ENCODE assay signal across 8 mouse cellular contexts in the genomic region with DNA sequence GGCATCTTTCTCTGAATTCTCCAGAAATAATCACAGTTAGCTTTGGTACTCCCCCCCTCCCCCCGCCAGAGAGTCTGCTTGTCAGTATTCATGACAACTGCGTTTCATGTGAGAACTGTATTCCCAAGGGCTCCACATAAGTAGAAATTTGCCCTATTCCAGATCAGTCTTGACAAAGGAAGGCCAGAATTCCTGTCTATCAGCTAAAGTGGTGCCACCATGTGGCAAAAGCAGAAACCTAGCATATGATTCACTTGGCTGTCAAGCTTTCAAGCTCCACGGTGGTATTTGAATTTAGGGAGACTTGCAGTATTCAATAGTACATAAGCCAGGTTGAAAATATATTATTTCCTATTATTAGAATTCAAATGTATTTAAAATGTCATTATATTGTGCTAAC. TPM values are rescaled to one million over a fixed set of nuclear protein-coding genes. Genes with fewer than 3 reads are reported as not detected.
DNase-seq lines count a peak whose midpoint lies in the region; ATAC-seq and TF ChIP-seq lines count a peak whose summit lies in the region.

No protein-coding gene starts in this region.

- H3K27me3 ChIP-seq in hindbrain, embryonic 14.5 days (ENCODE audit: control insufficient read depth, insufficient read depth, low read length): no peaks in the 10 kb centered on the region
- no peaks in the 10 kb centered on the region for H3K27me3 ChIP-seq in hindbrain, embryonic 10.5 days (ENCODE audit: insufficient read depth, poor library complexity, severe bottlenecking)
- H3K27me3 ChIP-seq in CH12.LX (replicated peaks): no peaks in the 10 kb centered on the region

- TF ChIP-seq POLR2A in CH12.LX (IDR thresholded peaks at IDR 0.05; ENCODE audit: low read depth, low read length): no peak
- TF ChIP-seq POLR2A in brain, embryonic 14.5 days (IDR thresholded peaks at IDR 0.05; ENCODE audit: borderline replicate concordance, extremely low read depth, insufficient read depth, insufficient read length, poor library complexity, severe bottlenecking): no peak

- no peak overlapping the region for H3K4me3 ChIP-seq in hindbrain, embryonic 14.5 days (replicated peaks; ENCODE audit: low read length)
- no peak overlapping the region for H3K4me3 ChIP-seq in hindbrain, embryonic 10.5 days
- H3K4me3 ChIP-seq in CH12.LX (replicated peaks in 1 of 3; ENCODE audit: low read depth in 2 of 3, low read length in 2 of 3, poor library complexity in 1 of 3): no peak overlapping the region

- H3K36me3 ChIP-seq in hindbrain, embryonic 14.5 days (replicated peaks; ENCODE audit: control insufficient read depth, insufficient read depth): no peaks in the 10 kb centered on the region
- H3K36me3 ChIP-seq in hindbrain, embryonic 10.5 days: no peaks in the 10 kb centered on the region
- no peaks in the 10 kb centered on the region for H3K36me3 ChIP-seq in CH12.LX (replicated peaks in 1 of 2; ENCODE audit: control insufficient read depth in 1 of 2, insufficient read depth in 1 of 2, low read length in 1 of 2)

- dilution Hi-C loops in CH12.LX (cut with MboI; ENCODE audit: extremely low pct_ligation_motif_present, extremely low pct_unique_long_range_greater_than_20kb, low sequenced_read_pairs): no loop called here

- in situ Hi-C loops in CH12.LX (cut with MboI; ENCODE audit: low pct_ligation_motif_present, low pct_unique_long_range_greater_than_20kb, low sequenced_read_pairs): no loop called here

- H3K27ac ChIP-seq in hindbrain, embryonic 14.5 days: no peak overlapping the region
- H3K27ac ChIP-seq in hindbrain, embryonic 10.5 days: no peak overlapping the region
- no peak overlapping the region for H3K27ac ChIP-seq in CH12.LX (ENCODE audit: insufficient read depth, low read depth)

- H3K4me2 ChIP-seq in hindbrain, embryonic 14.5 days (replicated peaks): no peak overlapping the region
- H3K4me2 ChIP-seq in CH12.LX (ENCODE audit: insufficient read depth, low read depth, poor library complexity, severe bottlenecking): no peak overlapping the region

- H3K4me1 ChIP-seq in hindbrain, embryonic 14.5 days (replicated peaks; ENCODE audit: control insufficient read depth, insufficient read depth, low read length): no peaks in the 10 kb centered on the region
- no peaks in the 10 kb centered on the region for H3K4me1 ChIP-seq in hindbrain, embryonic 10.5 days (replicated peaks)
- H3K4me1 ChIP-seq in CH12.LX (ENCODE audit: control insufficient read depth in 1 of 2, insufficient read depth in 2 of 2): no peaks in the 10 kb centered on the region

- TF ChIP-seq RAD21 in CH12.LX (IDR thresholded peaks at IDR 0.05; ENCODE audit: low read depth, low read length): peak; percentile 8

- DNase-seq in hindbrain, embryonic 14.5 days (ENCODE audit: low spot score): peak; percentile 61
- no peak for DNase-seq in hindbrain, embryonic 10.5 days (ENCODE audit: low spot score)
- DNase-seq in CH12.LX (ENCODE audit: extremely low read depth): no peak
- DNase-seq in brain, embryonic 14.5 days (ENCODE audit: low read depth): peak; percentile 79
- peak; percentile 20 to 26 for DNase-seq in kidney, postnatal 4 days
- peak; percentile 6 for DNase-seq in right cerebral cortex, postnatal 14 days
- no peak for DNase-seq in urinary bladder, postnatal 25 days (ENCODE audit: low spot score)

- no peak for ATAC-seq in hindbrain, embryonic 14.5 days (ENCODE audit: low FRiP score)
- no peak for ATAC-seq in granulocyte monocyte progenitor cell, adult 5-6 weeks (replicated peaks; ENCODE audit: poor library complexity, severe bottlenecking)

- TF ChIP-seq CTCF in CH12.LX (conservative IDR thresholded peaks at IDR 0.05 in 1 of 2, IDR thresholded peaks at IDR 0.05 in 1 of 2; ENCODE audit: low read depth in 2 of 2, low read length in 2 of 2): peak in 1 of 2 experiments; percentile 39; a peak in 2 of 4 replicates
- TF ChIP-seq CTCF in brain, embryonic 14.5 days (IDR thresholded peaks at IDR 0.05; ENCODE audit: borderline replicate concordance, extremely low read depth, insufficient read depth, insufficient read length): peak; percentile 50; the same call in 1 of the 2 replicates

- no peak for TF ChIP-seq EP300 in CH12.LX (IDR thresholded peaks at IDR 0.05; ENCODE audit: low read length)

- H3K9ac ChIP-seq in hindbrain, embryonic 14.5 days: no peak overlapping the region
- H3K9ac ChIP-seq in CH12.LX (ENCODE audit: insufficient read depth, low read depth): no peak overlapping the region

- H3K9me3 ChIP-seq in hindbrain, embryonic 14.5 days (ENCODE audit: control insufficient read depth, low read length): no peaks in the 10 kb centered on the region
- H3K9me3 ChIP-seq in hindbrain, embryonic 10.5 days: no peaks in the 10 kb centered on the region
- no peaks in the 10 kb centered on the region for H3K9me3 ChIP-seq in CH12.LX (replicated peaks; ENCODE audit: low read length)

- WGBS in hindbrain, embryonic 14.5 days: 36% methylated on average over 3 of the region's 3 CpGs
- 52% methylated on average over 3 of the region's 3 CpGs for WGBS in hindbrain, embryonic 10.5 days

- H3K79me2 ChIP-seq in CH12.LX (replicated peaks; ENCODE audit: control insufficient read depth, extremely low read depth, insufficient read depth, poor library complexity, severe bottlenecking): no peaks in the 10 kb centered on the region

TF ChIP-seq in CH12.LX, 34 proteins besides CTCF, POLR2A, EP300 and RAD21:
- no peak for TF ChIP-seq MAFK (IDR thresholded peaks at IDR 0.05; ENCODE audit: insufficient replicate concordance, low read length)
- peak; percentile 30; the same call in 1 of the 2 replicates for TF ChIP-seq SMC3 (IDR thresholded peaks at IDR 0.05; ENCODE audit: low read depth, low read length)

RNA-seq across cellular contexts. Expression of gene 6030498E09Rik, which starts 0.6 kb away (rescaled TPM):
- not detected in 2 replicates for polyA plus RNA-seq in hindbrain, embryonic 14.5 days (2014; fragmentation: Nextera tagmentation; extraction: Ambion mirVana)
- not detected in 2 replicates for polyA plus RNA-seq in hindbrain, embryonic 10.5 days (2016; fragmentation: Nextera tagmentation; extraction: Ambion mirVana)
- total RNA-seq in CH12.LX (2012; rRNA removed) (not detected in 2 replicates), CH12.LX (2014; rRNA removed) (not detected in 2 replicates)
- not detected in 2 replicates for polyA plus RNA-seq in CH12.LX (2012; ENCODE audit: insufficient read length, low read depth)
- 0.05 TPM in 1 of 2 replicates, not detected in the other for polyA plus RNA-seq in brain, embryonic 14.5 days (2012; rRNA removed)
- not detected in 2 replicates for total RNA-seq in granulocyte monocyte progenitor cell, adult 5-6 weeks (2014; fragmentation: Nextera tagmentation)
- 0.17 TPM in 1 of 2 replicates, not detected in the other for total RNA-seq in granulocyte monocyte progenitor cell, adult 5-6 weeks (2017)

Comparison
In these comparisons a context has a peak if more than half of its experiments do, and no peak if none do; other contexts are left out.
1. DNase-seq: peak in hindbrain, embryonic 14.5 days (single experiment), brain, embryonic 14.5 days (single experiment), kidney, postnatal 4 days (2 of 2) and right cerebral cortex, postnatal 14 days (single experiment); none in hindbrain, embryonic 10.5 days (single experiment), CH12.LX (single experiment) and urinary bladder, postnatal 25 days (single experiment).